Mouse (Mus musculus): ENCODE data around the gene Abca13.

DNA sequence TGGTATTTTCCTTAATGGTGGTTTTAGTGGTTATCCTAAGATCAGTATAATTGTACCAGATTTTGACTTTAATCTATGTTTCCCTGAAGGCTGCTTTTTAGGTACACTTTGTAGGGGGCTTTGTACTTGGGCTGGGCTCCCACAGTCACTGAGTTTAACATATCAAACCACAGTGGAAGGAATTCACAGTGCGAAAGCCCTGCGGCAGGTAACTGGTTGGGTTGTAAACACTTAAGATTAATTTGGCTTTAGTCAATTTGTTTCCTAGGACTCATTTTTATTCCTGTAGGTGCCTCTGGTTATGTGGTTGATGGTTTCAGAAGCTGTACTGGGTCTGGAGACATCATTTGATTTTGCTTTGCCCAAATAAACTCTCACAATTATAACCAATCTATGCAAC is 24.4 kb upstream of the Abca13 start:
- no peak for TF ChIP-seq CTCF (IDR thresholded peaks at IDR 0.05)
- no peak for TF ChIP-seq EP300 (IDR thresholded peaks at IDR 0.05)

Measured in lung, postnatal 0 days (tissue).